Mouse (Mus musculus) layer of hippocampus, postnatal 25 days (tissue): ENCODE measurements around the gene Mdm2. TPM values are rescaled to one million over a fixed set of nuclear protein-coding genes. Genes with fewer than 3 reads are reported as not detected.
"Not testable (repeated sequence)": the region's sequence is repeated elsewhere in the genome, so short reads cannot be mapped to it uniquely, and the experiment has no call there.

Experiments
- DNase-seq, 2 experiments: peaks; one replicate each; pipeline ENCODE4 v3.0.0; 2022; ENCODE audit warnings: mixed read lengths in 2 of 2, low spot score in 1 of 2; ENCODE audit errors: extremely low spot score in 1 of 2
- total RNA-seq, 2 experiments: library from RNA; stranded (reverse); gene quantifications; 2 replicates each; pipeline ENCODE4 v1.2.3; 2021

The Mdm2 gene
- total RNA-seq, 2 experiments from 2014 or later: 56.5 to 57.5 TPM

DNA sequence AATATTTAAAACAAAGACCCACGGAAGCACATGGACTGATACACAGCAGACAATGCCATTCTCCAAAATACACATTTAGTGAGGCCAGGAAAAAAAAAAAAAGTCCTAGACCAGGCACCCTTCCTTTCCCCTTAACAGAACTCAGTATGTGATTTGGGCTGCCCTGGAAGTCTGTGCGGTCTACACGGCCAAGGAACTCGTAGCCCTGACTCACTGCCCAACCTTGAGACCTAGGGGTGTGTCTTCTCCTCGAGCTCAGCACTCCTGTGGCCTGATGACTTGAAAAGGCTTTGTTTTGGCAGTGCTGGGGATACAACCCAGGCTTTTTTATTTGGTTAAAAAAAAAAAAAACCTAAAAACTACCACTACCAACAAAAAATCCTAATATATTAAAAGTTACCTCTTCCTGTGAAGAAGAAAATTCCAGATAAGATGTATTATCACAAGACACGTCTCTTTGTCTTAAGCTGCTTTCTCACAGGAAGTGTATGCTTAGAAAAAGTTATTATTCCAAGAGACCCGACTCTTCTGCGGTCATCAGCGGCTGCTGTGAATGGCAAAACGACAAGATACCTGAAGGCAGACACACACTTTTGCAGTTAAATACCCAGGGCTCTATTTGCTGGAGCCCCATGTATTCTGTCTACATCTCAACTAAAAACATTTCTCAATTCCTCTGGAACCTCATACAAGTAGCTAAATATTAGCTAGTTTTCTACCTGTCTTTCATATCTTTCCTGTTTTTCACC, 23.7 kb upstream of the Mdm2 start:
- not testable (repeated sequence) for DNase-seq

DNA sequence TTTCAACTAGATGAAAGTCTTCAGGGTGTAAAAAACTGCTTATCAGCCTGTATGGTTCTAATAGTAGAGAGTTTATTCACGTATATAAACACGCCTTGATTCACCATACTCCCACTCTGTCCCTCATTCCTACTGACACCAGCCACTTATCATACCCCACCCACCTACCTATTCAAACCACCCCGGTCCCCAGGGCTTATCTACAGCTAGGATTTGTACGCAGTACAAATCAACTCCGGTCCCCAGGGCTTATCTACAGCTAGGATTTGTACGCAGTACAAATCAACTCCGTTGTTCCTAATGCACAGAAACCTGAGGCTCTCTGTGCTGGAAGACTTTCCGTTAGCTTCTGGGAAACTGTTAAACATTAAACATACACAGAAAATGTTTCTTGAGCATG, 23.1 kb upstream of the Mdm2 start:
- not testable (repeated sequence) for DNase-seq

DNA sequence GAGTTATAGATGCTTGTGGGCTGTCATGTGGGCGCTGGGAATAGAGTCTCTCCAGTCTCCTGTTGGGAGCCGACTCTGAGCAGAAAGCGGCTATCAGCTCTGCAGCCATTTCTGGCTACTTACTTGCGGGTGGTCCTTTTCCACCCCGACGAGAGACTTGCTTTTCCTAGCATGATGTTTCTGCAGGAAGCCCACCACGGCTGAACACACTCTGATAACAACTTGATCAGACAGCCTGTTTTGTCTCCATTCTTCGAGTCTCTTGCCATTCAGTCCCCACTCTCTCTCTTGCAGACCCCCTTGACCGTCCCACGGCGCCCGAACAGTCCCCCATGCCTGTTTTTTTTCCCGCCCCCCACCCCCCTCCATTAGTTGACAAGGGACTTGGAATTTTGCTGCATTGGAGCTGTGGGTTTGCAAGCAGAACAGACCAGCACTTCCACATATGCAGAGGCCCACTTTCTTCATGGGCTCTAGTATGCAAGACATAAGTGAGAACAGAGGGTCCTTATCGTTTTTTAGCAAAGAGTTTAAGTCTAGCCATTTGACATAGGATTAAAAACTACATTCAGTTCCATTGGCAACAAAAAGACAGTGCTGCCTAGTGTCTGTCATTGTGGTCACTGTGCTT, 22.5 kb upstream of the Mdm2 start:
- no peak for DNase-seq

DNA sequence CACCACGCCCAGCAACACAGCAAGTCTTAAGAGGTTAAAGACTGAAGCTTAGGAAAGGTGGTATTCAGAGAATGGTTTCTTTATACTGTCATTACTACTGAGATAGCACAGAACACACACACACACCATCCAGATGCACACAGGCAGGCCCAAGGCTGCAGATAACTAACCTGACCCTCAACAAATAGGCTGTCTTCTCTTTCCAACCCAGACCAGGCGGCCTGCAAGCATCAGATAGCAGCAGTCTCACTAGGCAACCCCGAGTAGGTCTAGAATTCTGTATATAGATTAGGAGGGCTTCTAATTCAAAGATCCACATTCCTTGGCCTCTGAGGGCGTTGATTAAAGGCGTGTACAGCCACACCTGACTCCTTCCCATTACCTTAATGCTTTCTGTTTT, 21.6 kb upstream of the Mdm2 start:
- no peak for DNase-seq

DNA sequence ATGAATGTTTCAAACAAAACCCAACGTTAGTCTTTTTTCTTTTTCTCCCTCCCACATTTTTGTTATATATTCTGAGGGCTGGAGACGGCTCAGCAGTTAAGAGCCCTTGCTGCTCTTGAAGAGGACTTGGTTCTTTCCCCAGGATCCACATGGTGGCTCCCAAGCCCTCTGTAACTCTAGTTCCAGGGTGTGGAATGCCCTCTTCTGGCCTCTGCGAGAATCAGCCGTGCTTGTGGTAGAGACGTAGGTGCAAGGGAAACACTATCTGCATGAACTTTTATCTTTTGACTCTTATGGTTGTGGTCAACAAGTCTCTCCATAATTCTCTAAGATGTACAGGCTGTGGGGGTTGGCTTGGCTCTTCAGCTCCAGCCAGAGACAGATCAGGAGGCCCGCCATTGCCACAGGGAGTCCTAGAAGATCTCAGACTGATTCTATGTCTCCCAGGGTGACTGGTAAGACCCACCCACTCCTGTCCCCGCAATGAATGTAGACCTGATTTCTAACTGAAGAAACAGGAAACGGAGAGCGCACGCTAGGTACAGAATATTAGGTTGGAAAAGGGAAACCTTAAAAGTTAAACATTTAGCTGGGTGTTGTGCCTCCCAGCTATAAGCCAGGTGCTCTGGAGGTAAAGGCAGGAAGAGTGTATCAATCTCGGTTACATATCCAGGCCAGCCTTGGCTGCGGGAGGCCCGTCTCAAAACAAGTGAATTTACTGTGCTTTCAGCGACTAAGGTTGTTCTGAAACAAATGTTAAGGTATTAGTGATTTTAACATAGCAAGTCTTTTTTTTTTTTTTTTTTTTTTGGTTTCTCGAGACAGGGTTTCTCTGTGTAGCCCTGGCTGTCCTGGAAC, 20.9 kb upstream of the Mdm2 start:
- DNase-seq: no peak

DNA sequence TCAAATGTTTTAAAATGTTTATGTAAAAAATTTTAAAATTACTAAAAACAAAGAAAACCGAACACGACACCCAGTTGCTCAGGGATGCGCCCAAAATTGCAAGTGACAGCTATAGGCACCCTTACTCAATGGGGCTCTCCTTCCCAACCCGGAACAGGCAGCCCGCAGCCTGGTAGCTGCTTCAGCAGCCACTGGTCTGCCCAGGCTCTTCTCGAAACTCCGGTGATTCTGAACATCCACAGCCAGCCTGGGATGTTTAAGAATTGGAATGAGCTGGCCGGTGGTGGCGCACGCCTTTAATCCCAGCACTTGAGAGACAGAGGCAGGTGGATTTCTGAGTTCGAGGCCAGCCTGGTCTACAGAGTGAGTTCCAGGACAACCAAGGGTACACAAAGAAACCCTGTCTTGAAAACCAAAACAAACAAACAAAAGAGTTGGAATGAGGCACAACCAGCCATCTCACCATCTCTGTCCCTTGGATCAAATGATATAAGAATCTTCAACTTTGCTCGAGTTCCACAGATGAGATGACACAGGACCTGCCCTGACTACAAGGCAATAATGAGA, 20.2 kb upstream of the Mdm2 start:
- no peak for DNase-seq

DNA sequence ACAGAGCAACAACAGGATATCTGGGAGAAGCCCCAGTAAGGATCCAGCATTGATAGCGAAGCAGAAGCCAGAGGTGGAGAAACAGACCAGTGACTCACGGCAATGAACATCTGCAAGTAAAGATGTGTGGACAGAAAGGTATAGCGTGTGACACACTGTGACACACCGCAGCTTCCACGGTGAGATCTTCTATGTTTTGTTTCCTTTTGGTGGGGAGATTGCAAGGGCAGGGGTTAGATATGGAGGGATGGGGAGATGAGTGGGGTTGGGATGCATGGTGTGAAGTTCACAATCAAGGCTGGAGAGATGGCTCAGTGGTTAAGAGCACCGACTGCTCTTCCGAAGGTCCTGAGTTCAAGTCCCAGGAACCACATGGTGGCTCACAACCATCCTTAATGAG, 19.6 kb upstream of the Mdm2 start:
- DNase-seq: no peak

DNA sequence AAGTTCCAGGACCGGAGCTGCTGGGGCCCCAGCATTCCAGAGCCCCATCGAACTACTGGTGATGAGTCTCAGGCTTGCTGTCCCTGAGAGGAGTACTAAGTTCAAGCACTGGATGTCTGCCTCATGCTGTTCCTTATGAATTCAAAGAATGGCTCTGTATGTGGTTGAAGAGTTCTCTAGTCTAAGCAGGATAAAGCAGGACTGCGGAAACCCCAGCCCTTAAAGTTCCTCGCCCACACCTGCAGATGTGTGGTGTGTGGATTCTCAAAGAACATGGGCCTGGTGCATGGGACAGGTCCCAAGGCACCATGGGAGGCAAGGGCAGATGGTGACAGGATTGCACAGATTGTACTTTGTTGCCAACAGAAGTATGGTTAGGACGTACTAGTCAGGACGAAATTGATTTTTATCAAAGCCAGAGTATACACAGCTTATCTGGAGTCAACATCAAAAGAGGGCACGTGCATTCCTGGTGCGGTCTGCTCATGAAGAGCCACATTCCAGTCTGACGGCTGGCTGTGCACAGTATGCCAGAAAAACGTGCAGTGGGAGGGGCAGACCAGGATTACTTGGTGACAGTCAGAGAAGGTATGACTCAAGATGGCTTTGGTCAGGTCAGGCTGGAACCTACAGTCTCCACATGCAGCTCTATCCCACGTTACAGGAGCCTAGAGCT, 18.7 kb upstream of the Mdm2 start:
- DNase-seq: no peak

DNA sequence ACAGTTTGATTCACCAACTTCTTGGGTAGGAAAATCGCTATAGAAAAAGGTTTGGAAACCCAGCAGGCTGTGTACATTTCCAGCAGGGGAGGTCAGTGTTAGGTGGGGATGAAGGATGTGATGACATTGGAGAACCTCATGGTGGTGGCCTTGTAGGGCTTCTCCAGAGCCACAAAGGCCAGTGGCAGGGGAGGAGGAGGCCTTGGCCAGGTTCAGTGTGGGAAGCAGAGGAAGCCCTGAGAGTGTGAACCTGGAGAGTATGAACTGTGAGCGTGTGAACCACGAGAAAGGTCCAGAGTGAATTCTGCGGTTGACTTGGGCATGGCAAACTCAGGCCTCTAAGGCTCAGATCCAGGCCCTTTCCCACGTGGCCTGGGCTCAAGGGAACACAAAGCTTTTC, 18.0 kb upstream of the Mdm2 start:
- DNase-seq: no peak

DNA sequence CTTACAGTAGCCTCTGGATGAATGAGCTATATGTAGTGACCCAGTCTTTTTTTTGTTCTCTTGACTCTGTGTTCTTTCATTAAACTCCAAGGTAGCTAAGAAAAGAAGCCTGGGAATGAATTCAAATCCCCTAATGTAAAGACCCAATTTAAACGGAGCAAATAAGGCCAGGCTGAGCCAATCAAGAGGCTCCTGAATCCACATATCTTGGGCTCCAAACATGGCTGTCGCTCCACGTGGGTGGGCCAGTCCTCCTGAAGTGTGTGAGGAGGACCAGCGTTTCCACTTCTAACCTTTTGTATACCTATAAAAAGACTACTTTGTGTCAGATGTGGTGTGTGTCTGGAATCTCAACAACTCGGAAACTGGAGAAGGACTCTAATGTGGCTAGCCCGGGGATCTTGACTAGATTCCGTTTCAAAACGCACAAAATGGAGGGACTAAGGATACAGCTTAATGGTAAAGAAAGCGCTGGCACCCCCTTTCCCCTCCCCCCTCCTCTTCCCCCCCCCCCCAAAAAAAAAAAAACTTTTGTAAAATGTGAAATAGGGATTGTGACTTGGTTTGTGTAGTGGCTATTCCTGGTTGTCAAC, 17.1 kb upstream of the Mdm2 start:
- no peak for DNase-seq

DNA sequence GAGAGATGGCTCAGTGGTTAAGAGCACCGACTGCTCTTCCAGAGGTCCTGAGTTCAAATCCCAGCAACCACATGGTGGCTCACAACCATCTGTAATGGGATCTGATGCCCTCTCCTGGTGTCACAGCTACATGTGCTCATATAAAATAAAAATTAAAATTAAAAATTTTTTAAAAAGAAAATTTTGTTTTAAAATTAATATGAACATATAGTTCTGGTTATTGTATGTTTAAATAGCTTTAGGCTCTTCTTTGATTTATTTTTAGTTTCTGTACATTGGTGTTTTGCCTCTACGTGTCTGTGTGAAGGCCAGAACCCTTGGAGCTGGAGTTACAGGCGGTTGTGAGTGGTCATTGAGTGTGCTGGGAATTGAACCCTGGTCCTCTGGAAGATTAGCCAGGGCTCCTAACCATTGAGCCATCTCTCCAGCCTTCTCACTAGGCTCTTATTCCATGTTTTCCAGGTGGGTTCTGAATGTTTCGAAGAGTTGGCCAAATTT, 16.4 kb upstream of the Mdm2 start:
- DNase-seq: no peak

DNA sequence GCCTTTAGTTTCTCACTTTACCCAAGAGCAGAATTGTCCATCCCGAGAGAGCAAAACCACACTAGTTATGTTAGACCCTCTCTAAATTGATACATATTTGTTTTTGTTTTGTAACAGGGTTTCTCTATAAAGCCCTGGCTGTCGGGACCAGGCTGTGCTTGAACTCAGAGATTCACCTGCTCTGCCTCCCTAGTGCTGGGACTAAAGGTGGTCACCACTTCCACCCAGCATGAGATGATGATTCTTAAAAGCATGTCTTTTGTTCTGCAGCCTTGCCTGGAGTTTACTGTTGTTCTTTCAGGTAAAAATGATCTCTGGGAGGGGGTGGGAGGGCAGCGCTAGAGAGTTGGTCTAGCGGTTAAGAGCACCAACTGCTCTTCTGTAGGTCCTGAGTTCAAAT, 15.8 kb upstream of the Mdm2 start:
- no peak for DNase-seq

DNA sequence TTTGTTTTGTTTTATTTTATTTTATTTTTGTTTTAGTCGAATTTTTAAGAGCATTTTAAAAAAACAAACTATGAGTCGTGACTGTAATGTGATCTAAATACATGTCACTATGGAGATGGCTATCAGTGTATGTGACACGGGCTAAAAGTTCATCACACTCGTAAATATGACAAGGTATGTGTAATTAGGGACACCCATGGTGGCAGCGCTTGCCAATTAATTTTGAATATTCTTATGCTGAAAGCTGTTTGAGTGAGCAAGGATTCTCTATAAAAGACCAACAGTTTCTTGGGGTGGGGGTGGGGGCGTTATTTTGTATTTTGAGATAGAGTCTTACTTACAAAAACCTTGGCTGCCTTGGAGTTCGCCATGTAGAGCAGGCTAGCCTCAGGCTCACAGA, 15.1 kb upstream of the Mdm2 start:
- DNase-seq: no peak

DNA sequence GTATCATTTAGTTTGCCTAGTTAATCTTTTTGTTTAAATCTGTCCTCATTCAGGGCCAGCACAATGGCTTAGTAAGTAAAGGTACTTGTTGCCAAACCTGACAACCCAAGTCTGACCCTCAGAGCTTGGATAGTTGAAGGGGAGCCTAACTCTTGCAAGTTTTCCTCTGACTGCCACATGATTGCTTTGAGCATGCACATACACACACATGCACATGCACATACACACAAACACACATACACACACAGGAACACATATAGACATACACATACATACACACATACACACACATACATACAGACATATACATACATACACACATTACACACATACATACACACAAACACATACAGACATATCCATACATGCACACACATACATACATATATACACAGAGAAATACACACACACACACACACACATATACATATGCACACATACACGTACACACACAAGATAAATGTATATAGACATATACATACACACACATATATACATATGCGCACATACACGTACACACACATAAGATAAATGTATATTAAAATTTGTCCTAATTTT, 14.3 kb upstream of the Mdm2 start:
- no peak for DNase-seq

DNA sequence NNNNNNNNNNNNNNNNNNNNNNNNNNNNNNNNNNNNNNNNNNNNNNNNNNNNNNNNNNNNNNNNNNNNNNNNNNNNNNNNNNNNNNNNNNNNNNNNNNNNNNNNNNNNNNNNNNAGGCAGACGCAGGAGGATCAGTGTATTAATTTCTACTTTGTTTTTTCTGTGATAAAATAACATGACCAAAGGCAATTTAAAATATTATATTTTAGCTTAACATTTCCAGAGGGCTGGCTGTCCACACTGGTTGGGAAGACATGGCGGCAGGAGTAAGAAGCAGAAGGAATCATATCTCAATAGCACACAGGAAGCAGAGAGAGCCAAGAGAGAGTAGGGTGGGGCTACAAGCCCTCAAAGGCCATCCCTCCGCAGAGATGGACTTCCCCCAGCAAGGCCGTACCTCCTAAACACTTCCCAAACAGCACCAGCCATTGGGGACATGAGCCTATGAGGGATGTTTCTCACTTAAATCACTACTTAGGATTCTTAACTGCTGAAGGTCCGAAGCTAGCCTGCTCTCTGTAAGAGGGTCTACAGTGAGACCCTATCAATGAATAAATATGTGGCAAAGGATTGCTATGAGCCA, 13.7 kb upstream of the Mdm2 start:
- no peak for DNase-seq

DNA sequence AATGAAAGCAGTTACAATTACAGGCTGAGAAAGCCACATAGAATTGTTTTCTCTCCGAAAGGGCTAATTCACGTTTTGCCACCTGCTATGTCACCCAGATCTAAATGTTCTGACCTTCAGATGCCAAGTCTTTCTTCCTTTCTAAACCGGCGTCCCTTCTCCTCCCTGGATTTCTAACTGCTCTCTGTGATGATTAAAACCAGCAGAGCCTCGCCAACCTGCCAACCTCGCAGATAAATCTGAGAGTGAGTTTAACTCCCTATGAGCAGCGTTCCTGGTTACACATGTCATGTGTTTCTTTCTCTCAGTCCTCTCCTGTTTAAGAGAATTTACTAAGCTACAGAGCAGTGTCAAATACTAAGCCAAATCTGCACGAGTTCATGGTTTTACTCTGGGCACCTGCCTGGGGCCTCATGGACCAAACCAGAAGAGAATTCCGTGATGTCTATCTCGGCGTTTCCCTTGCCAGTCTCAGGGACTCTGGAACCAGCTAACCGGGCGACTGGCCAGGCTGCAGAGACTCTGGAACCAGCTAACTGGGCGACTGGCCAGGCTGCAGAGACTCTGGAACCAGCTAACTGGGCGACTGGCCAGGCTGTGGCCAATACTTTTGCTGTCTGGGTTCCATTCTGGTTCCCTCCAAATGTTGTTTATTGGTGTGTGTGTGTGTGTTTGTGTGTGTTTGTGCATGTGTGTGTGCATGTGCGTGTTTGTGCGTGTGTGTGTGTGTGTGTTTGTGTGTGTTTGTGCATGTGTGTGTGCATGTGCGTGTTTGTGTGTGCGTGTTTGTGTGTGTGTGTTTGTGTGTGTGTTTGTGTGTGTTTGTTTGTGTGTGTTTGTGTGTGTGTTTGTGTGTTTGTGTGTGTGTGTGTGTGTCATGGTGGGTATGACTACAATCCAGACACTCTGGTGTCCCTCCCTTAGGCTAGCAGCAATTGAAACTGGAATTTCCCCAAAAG, 7.9 kb upstream of the Mdm2 start:
- DNase-seq: no peak

DNA sequence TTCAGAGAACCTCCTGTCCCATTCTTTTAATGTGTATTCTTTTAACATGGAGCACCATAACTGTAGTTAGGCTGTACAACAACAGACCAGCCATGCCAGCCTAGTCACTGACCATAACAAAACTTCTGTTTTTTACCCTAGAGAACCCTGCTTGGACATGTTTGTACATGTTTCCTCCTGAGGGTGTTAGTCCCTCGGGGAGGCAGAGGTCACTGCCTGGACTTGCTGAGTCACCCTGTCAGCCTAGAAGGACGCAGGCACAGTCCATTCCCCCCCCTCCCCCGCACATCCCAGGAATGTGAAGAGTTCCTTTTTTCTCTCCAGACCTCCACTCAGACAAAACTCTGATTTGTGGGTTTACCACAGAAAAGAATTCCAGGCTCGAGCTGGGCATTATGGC, 7.0 kb upstream of the Mdm2 start:
- DNase-seq: no peak

DNA sequence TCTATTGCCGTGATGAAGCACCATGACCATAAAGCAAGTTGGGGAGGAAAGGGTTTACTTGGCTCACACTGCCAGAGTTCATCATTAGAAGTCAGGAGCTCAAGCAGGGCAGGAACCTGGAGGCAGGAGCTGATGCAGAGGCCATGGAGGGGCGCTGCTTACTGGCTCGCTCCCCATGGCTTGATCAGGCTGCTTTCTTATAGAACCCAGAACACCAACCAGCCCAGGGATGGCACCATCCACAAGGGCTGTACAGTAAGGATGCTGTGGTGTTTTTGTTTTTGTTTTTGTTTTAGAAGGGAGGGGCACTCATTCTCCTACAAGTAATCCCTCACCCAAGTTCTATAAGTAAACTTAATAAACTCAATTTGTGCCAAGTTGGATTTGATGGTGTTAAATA, 6.1 kb upstream of the Mdm2 start:
- DNase-seq: no peak
